Mouse (Mus musculus) liver, embryonic 11.5 days (tissue): ENCODE data around the gene Nmb. TPM values are rescaled to one million over a fixed set of nuclear protein-coding genes. Genes with fewer than 3 reads are reported as not detected.

ENCODE experiments used
- ATAC-seq: fragments of 200-750 bp; cut with Nextera tagmentation; replicated peaks from 2 replicates; pipeline ENCODE4 v1.8.0; 2017; ENCODE audit warnings: moderate number of reproducible peaks, mild to moderate bottlenecking, moderate TSS enrichment, moderate library complexity; ENCODE audit not compliant: low FRiP score
- DNase-seq: peaks from one replicate; pipeline ENCODE4 v3.0.0-alpha.2; 2017; ENCODE audit warnings: low spot score
- H3K27ac ChIP-seq: fragments of 300-500 bp; sonication (generic); 2 replicates; pipeline ENCODE4 v1.5.1; 2014; ENCODE audit warnings: mild to moderate bottlenecking, low read depth, low read length, control low read depth
- H3K27me3 ChIP-seq: fragments of 300-500 bp; sonication (generic); replicated peaks from 2 replicates; pipeline ENCODE4 v1.6.1; 2014; ENCODE audit warnings: low read length, mixed read lengths; ENCODE audit not compliant: control insufficient read depth, insufficient read depth
- H3K36me3 ChIP-seq: fragments of 300-500 bp; sonication (generic); 2 replicates; pipeline ENCODE4 v1.6.1; 2014; ENCODE audit warnings: mild to moderate bottlenecking, low read length, moderate library complexity, mixed read lengths; ENCODE audit not compliant: control insufficient read depth, insufficient read depth
- H3K4me1 ChIP-seq: fragments of 300-500 bp; sonication (generic); replicated peaks from 2 replicates; pipeline ENCODE4 v1.6.1; 2014; ENCODE audit warnings: low read length, mixed read lengths; ENCODE audit not compliant: control insufficient read depth, insufficient read depth
- H3K4me2 ChIP-seq: fragments of 300-500 bp; sonication (generic); 2 replicates; pipeline ENCODE4 v1.6.1; 2014; ENCODE audit warnings: mild to moderate bottlenecking, control low read depth, moderate library complexity
- H3K4me3 ChIP-seq: fragments of 300-500 bp; sonication (generic); 2 replicates; pipeline ENCODE4 v1.5.1; 2014; ENCODE audit warnings: low read depth, low read length, control low read depth
- H3K9ac ChIP-seq: fragments of 300-500 bp; sonication (generic); 2 replicates; pipeline ENCODE4 v1.6.1; 2014; ENCODE audit warnings: low read depth, low read length, control low read depth
- H3K9me3 ChIP-seq: fragments of 300-500 bp; sonication (generic); 2 replicates; pipeline ENCODE4 v1.6.1; 2016; ENCODE audit warnings: low read length, inconsistent platforms, mixed read lengths; ENCODE audit not compliant: control insufficient read depth
- WGBS: fragments of 180-500 bp; shearing (Covaris S2); extraction: QIAGEN DNeasy Blood & Tissue Kit; methylation state at CpG from one replicate; pipeline ENCODE4 v1.1.7; 2014; 5-methylcytosine and 5-hydroxymethylcytosine counted together
- polyA plus RNA-seq: library from polyadenylated mRNA; unstranded; fragments of >200 nt; fragmentation: Nextera tagmentation; extraction: Ambion mirVana; gene quantifications from 2 replicates; pipeline ENCODE4 v1.2.1, GENCODE M21; 2014

The Nmb gene
- polyA plus RNA-seq, 1 experiment from 2014 or later: 3.4 TPM

- no peak overlapping the region for H3K27ac ChIP-seq
- no peaks in the 10 kb centered on the region for H3K36me3 ChIP-seq
- H3K4me3 ChIP-seq: peak overlapping the region; percentile 91
- H3K4me1 ChIP-seq: peaks cover 22% of the 10 kb centered on the region
- no peaks in the 10 kb centered on the region for H3K27me3 ChIP-seq
- H3K4me2 ChIP-seq: peak overlapping the region; percentile 95
- H3K9me3 ChIP-seq: no peaks in the 10 kb centered on the region
- H3K9ac ChIP-seq: peak overlapping the region; percentile 42; the same call in 1 of the 2 replicates
- ATAC-seq (peak; percentile 55), DNase-seq (peak; percentile 62)
- under 1% methylated on average over 13 of the region's 13 CpGs for WGBS
Observed at GRCm38 (mm10) chr7:80860227-80860626, 44.6 kb downstream of the Nmb start.

GRCm38 (mm10) chr7:80857181-80857580, 47.7 kb downstream of the Nmb start:
- Histone ChIP-seq H3K27ac (no peak overlapping the region), H3K27me3 (no peaks in the 10 kb centered on the region), H3K9me3 (no peaks in the 10 kb centered on the region), H3K4me3 (no peak overlapping the region), H3K4me1 (peaks cover 12% of the 10 kb centered on the region), H3K9ac (no peak overlapping the region), H3K36me3 (no peaks in the 10 kb centered on the region), H3K4me2 (no peak overlapping the region)
- DNase-seq (peak; percentile 65), ATAC-seq (0 out of 2 replicates have a peak, but pooled peaks have one; percentile 31)
- WGBS: 18% methylated on average over 6 of the region's 6 CpGs

- ATAC-seq (no peak), DNase-seq (no peak)
- no peak overlapping the region for H3K27ac ChIP-seq
- H3K9me3 ChIP-seq: no peaks in the 10 kb centered on the region
- no peaks in the 10 kb centered on the region for H3K27me3 ChIP-seq
- no peak overlapping the region for H3K4me3 ChIP-seq
- H3K9ac ChIP-seq: no peak overlapping the region
- no peaks in the 10 kb centered on the region for H3K36me3 ChIP-seq
- H3K4me1 ChIP-seq: 0 out of 2 replicates have a peak, but pooled peaks cover 2% of the 10 kb centered on the region
- H3K4me2 ChIP-seq: no peak overlapping the region
Observed at GRCm38 (mm10) chr7:80855316-80855715, 49.6 kb downstream of the Nmb start.

- Histone ChIP-seq H3K36me3 (no peaks in the 10 kb centered on the region), H3K9ac (no peak overlapping the region), H3K4me3 (no peak overlapping the region), H3K4me1 (no peaks in the 10 kb centered on the region), H3K4me2 (no peak overlapping the region), H3K27me3 (no peaks in the 10 kb centered on the region), H3K27ac (no peak overlapping the region), H3K9me3 (no peaks in the 10 kb centered on the region)
- DNase-seq (no peak), ATAC-seq (no peak)
- 86% methylated on average over 3 of the region's 3 CpGs for WGBS
Observed at GRCm38 (mm10) chr7:80853218-80853617, 51.7 kb downstream of the Nmb start.

Other genes with a start within 250 kb of the Nmb start
- gene Crtc3, start 216.2 kb downstream of the Nmb start, polyA plus RNA-seq: 13.1 and 16.6 TPM in 2 replicates
- 28.2 and 30.6 TPM in 2 replicates for gene Iqgap1, start 79.1 kb downstream of the Nmb start, polyA plus RNA-seq
- gene Zscan2, start 44.2 kb downstream of the Nmb start, polyA plus RNA-seq: 1.0 and 1.4 TPM in 2 replicates
- gene Wdr73, start 3.8 kb downstream of the Nmb start, polyA plus RNA-seq: 42.8 and 44.0 TPM in 2 replicates
- 180 and 200 TPM in 2 replicates for gene Sec11a, start 42.7 kb upstream of the Nmb start, polyA plus RNA-seq
- 20.9 and 26.2 TPM in 2 replicates for gene Zfp592, start 88.6 kb upstream of the Nmb start, polyA plus RNA-seq
- gene Alpk3, start 152.5 kb upstream of the Nmb start, polyA plus RNA-seq: 0.16 and 0.33 TPM in 2 replicates
- 0.58 and 0.67 TPM in 2 replicates for gene Slc28a1, start 209.7 kb upstream of the Nmb start, polyA plus RNA-seq